Mouse (Mus musculus) erythroblast, adult 5-6 weeks (primary cell): ENCODE results near the gene Zfp91. TPM values are rescaled to one million over a fixed set of nuclear protein-coding genes. Genes with fewer than 3 reads are reported as not detected.

Source experiments
- ATAC-seq: replicated peaks from 2 replicates; pipeline ENCODE4 v1.8.0; 2016; ENCODE audit warnings: moderate number of reproducible peaks, mild to moderate bottlenecking, moderate TSS enrichment, inconsistent platforms; ENCODE audit not compliant: poor library complexity, low FRiP score, severe bottlenecking
- total RNA-seq, 2 experiments: library from RNA; stranded (forward) in 1 of 2; stranded (reverse) in 1 of 2; fragments of 150-400 nt in 1 of 2; fragments of 200-764, 138-1000 nt in 1 of 2; gene quantifications; 2 replicates each; pipeline versions ENCODE4 v1.2.3 to v1.2.4; 2015 to 2017; ENCODE audit warnings: low replicate concordance in 2 of 2

Gene Zfp91
- total RNA-seq (2015; ENCODE audit: low replicate concordance) = 21.7 and 24.5 TPM in 2 replicates
- total RNA-seq (2017; ENCODE audit: low replicate concordance) = 34.2 and 51.3 TPM in 2 replicates

DNA sequence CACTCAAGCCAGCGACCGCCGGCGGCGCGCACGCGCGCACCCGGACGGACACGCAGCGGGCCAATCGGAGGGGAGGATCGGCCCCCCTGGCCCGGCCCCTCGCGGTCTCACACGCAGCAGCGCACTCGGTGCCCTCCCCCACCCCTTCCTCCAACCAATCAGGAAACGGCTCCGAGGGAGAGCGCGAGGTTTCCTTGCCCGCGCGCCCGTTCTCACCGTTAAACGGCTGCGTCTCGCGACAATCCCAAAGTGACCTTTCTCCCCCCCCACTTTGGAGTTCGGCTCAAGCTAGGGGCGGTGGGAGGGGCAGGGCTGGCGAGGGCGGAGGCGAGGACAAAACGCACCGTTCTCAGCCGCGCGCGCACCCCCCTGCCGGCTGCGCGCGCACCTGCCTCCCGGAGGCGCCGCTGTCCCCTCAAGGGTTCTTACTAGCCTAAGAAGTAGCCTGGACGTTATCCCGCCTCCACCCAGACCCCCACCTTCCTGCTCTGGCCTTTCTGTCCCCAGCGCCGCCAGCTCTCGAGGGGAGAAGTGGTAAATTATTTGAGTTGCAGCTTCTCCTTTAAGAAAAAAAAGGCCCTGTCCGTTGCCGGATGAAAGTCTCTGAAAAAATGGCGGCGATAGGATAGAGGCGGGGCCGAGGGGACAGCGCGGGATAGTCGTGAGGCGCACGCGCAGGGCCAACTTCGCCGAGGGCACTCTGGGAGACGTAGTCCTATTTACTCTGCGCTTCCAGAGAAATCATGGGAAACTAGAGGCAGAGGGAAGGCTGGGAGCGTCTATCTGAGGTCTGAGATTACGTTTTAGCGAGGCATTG, at the start of gene Zfp91, which contains the start of gene Lpxn:
Gene Zfp91 (minus strand): TSS at position 616 of the 817 bp plus-strand sequence.
Gene Lpxn (plus strand): TSS at position 683 of the 817 bp plus-strand sequence.
- peak; percentile 83 for ATAC-seq

- ATAC-seq = no peak
These were observed 42.6 kb upstream of the Zfp91 start for GRCm38 (mm10) chr19:12838507-12838906.

GRCm38 (mm10) chr19:12833625-12834024, 37.7 kb upstream of the Zfp91 start:
- no peak for ATAC-seq

GRCm38 (mm10) chr19:12831559-12831958, 35.6 kb upstream of the Zfp91 start:
- no peak for ATAC-seq

- ATAC-seq = no peak
These were observed 35.0 kb upstream of the Zfp91 start for GRCm38 (mm10) chr19:12830823-12831430.

GRCm38 (mm10) chr19:12824549-12824948, 28.6 kb upstream of the Zfp91 start:
- ATAC-seq = 0 out of 2 replicates have a peak, but pooled peaks have one; percentile 49

DNA sequence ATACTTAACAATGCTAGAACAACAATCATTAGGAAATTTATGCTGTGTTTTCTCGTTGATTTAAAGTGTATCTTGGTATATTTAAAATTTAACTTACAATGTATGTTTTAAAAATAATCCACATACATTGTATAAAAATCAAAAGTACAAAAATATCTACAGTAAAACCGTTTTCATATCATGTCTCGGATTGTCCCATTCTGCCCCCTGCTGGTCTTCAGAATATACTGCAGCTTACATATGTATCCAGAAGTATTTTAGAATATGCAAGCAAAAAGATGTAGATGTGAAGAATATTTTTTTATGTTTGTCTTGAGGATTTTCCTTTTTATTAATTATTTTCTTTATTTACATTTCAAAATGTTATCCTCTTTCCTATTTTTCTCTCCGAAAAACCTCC, 24.5 kb upstream of the Zfp91 start:
- ATAC-seq = no peak

DNA sequence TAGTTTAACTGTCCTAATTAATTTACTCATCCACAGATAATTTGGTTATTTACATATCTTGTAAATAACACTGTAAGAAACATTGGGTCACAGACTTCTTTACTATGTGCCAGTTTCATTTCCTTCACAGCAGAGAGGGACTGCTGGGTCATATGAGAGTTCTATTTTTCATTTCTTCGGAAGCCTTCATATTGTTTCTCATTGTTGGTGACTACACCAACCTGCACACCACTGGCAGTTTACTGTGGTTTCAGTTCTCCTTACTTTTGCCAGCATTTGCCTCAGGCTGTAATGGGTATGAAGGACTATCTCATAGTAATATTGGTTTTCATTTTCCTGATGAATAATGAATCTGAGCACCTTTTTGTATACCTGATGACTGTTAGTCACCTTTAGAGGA, 22.6 kb upstream of the Zfp91 start:
- ATAC-seq = no peak

DNA sequence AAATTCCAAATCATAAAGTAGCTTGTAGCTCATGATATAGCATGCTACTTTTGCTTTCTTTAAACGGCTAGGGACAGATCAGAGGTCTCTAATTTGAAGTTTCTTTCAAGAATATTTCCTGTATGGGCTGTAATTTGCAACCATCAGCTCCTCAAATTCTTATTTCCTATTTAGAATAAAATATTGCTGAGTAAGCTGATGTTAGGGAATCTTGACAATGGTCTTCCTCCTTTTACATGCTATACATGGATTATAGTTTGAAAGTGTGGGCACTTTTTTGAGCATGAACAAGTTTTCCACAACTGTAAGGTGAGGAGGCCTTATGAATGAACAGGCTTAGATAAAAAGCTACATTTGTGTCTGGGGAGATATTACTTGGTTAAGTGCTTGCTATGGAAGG, 18.0 kb upstream of the Zfp91 start:
- no peak for ATAC-seq

- ATAC-seq = peak; percentile 43; the same call in 1 of the 2 replicates
These were observed 16.9 kb upstream of the Zfp91 start for GRCm38 (mm10) chr19:12812644-12813364.

- no peak for ATAC-seq
These were observed 10.3 kb upstream of the Zfp91 start for GRCm38 (mm10) chr19:12806214-12806613.

DNA sequence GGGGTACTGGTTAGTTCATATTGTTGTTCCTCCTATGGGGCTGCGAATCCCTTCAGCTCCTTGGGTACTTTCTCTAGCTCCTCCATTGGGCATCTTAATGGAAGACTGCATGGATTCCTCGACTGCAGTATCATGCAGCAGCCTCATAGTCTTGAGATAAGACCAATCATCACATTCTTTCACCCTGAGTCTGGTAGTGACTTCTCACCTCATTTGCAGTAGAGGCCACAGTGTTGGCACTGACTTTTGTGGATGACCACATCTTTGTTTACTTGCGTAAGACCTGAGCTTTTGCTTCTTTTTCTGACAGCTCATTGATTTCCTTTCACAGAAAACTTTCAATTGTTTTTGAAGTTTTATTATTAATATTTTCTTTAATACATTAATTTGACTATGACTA, 9.8 kb upstream of the Zfp91 start:
- ATAC-seq = no peak

DNA sequence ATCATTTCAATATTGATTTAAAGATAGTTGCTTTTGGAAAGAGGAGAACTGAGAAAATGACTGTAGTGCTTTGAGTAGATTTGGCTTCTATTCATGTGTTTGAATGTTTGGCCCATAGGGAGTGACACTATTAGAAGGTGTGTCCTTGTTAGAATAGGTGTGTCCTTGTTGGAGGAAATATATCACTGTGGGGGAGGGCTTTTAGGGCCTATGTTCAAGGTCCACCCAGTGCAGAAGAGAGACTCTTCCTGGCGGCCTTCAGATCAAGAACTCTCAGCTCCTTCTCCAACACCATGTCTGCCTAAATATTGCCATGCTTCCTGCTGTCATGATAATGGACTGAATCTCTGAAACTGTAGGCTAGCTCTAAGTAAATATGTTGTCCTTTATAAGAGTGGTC, 8.3 kb upstream of the Zfp91 start:
- ATAC-seq = no peak

DNA sequence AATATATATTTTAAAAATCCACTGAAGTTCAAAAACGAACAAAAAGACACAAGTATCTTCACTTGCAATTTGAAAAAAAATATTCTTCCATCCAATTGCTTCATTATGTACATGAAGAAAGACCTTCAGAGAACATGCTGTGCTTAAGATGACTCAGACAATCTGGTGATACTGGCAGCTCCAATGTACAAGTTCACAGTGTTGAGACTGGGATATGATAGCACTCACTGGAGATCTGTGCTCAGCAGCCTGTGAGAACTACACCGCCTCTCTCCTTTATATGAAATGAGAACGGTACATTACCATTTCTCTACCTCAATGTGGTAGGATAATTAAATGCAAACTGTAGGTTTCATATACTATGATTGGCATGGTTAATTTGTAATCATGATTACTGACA, 6.9 kb upstream of the Zfp91 start:
- no peak for ATAC-seq

DNA sequence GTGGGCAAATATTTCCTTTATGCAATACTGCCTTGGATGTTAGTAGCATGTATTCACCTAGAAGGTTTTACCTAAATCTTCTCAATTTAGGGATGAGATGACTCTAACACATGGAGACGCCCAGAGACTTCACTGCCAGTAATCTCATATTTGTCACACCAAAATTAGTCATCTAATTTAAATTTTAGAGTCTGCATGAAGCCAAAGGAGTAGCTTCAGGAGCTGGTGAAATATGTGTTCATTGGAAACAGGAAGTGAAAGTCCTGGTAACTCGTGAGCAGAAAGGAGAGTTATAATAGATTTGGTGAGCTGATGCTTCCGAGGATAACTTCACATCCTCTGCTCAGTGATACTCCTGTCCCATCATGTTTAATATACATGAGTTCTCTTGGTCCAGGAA, 5.1 kb upstream of the Zfp91 start:
- ATAC-seq = no peak

DNA sequence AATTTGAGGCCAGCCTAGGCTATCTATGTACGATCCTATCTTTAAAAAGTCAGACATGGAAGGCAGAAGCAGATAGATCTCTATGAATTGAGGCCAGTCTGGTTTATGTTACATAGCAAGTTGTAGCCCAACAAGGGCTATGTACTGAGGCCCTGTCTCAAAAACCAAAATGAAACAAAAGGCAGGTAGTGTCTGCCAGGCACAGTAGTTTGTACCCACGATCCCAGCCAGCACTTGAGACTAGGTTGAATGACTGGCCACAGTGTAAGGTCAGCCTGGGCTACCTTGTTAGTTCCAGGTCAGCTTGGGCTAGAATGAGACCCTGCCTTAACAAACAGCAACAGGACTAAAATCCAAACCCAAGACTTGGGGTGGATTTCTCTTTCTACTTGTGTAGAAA, 4.7 kb upstream of the Zfp91 start:
- no peak for ATAC-seq

DNA sequence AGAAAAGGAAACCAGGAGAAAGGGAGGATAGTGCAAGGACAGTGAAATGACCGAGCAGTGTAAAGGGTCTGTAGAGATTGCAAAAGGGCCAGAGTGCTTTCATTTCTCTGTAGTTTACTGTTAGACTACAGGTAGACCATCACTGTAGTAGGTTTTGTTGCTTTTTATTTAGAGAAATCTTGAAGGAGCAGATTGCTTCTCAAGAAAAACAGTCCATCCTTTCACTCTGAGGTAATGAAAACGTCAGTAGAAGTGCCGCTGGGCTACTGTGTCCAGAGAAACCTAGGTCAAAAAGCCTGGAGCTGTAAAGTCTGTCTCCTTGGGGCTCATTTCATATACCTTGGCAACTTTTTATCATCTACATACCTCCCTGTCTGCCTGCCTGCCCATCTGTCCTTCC, 3.2 kb upstream of the Zfp91 start:
- ATAC-seq = no peak

DNA sequence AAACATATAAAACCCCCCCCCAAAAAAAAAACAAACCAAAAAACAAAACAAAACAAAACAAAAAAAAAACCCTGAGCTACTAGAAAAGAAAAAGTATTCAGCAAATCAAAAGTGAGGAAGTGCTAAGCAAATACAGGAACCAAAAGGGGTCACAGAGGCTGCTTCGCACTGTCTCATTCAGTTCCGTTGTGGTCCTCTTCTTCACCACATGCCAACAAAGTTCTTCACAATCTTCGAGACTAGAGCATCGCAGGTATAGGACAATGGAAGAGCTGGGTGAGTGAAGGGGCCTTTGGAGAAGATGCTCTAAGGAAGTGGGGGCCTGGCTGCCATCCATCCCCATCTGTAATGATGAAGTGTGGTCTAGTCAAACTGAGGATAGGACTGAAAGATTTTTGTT, 2.5 kb upstream of the Zfp91 start:
- no peak for ATAC-seq

DNA sequence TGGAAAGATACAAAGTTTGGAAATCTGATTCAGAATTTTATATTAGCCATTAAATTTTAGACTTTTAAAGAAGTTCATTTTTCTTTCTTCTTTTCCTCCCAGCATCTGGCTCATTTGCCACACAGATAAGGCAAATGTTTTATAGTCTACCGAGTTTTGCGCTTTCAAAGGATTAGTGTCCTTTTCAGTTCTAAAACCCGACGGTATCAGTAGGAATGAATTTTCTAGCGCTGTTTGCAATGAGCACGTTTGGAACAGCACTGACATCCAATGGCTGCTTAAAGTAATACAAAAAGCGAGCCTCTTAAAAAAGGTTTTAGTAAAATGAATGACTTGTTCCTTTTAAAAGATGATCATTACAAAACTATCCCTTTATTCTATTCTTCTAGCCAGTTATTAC, 1.1 kb upstream of the Zfp91 start:
- no peak for ATAC-seq

DNA sequence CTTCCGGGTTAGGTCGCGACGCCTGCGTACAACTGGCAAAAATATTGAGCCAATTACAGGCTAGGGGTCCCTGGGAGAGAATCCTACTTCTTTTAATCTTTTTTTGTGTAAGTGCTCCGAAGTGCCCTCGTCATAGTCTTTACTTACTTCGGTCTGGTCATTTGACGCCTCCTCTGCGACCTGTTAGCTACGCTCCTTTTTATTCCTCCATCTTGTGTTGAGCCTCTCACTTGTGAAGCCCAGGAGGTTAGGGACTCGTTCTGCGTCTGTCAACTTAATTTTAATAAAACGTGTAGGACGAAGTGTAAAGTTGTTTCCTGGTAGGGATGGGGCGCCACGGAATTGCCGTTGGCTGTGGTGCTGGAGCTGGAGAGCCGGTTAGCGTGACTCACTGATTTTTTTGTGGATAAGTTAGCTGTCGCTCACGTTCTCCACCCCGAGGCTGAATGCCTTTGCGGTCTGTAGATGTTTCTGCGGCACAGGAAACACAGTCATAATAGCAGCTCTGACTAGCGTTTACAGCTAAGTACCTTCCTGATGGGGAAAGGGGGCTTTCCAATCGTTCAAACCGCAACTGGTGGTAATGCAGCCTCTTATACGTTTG, 504 bp upstream of the Zfp91 start:
- peak; percentile 71 for ATAC-seq
